Mouse (Mus musculus): ENCODE results near the gene Sh3pxd2a. TPM values are rescaled to one million over a fixed set of nuclear protein-coding genes. Genes with fewer than 3 reads are reported as not detected.

Sh3pxd2a gene
- polyA plus RNA-seq, 1 experiment, result 45.5 TPM

GRCm38 (mm10) chr19:47374916-47375573 lies 89.2 kb downstream of the Sh3pxd2a start:
- DNase-seq (ENCODE audit: low read depth), result no peak

- no peak for DNase-seq (ENCODE audit: low read depth)
Measured at GRCm38 (mm10) chr19:47374440-47374839, 89.8 kb downstream of the Sh3pxd2a start.

GRCm38 (mm10) chr19:47372044-47372443 lies 92.2 kb downstream of the Sh3pxd2a start:
- no peak for DNase-seq (ENCODE audit: low read depth)

- DNase-seq (ENCODE audit: low read depth), result no peak
Measured at GRCm38 (mm10) chr19:47371521-47371920, 92.7 kb downstream of the Sh3pxd2a start.

- no peak for DNase-seq (ENCODE audit: low read depth)
Measured at GRCm38 (mm10) chr19:47369008-47369407, 95.2 kb downstream of the Sh3pxd2a start.

GRCm38 (mm10) chr19:47367271-47367879 lies 96.8 kb downstream of the Sh3pxd2a start:
- no peak for DNase-seq (ENCODE audit: low read depth)

- no peak for DNase-seq (ENCODE audit: low read depth)
Measured at GRCm38 (mm10) chr19:47366576-47366975, 97.6 kb downstream of the Sh3pxd2a start.

- peak; percentile 69 for DNase-seq (ENCODE audit: low read depth)
Measured at GRCm38 (mm10) chr19:47363086-47363668, 101.0 kb downstream of the Sh3pxd2a start.

- no peak for DNase-seq (ENCODE audit: low read depth)
Measured at GRCm38 (mm10) chr19:47360921-47361320, 103.3 kb downstream of the Sh3pxd2a start.

- no peak for DNase-seq (ENCODE audit: low read depth)
Measured at GRCm38 (mm10) chr19:47360017-47360416, 104.2 kb downstream of the Sh3pxd2a start.

GRCm38 (mm10) chr19:47359166-47359931 lies 104.9 kb downstream of the Sh3pxd2a start:
- DNase-seq (ENCODE audit: low read depth), result peak; percentile 94

GRCm38 (mm10) chr19:47357297-47357696 lies 106.9 kb downstream of the Sh3pxd2a start:
- peak; percentile 95 for DNase-seq (ENCODE audit: low read depth)

- DNase-seq (ENCODE audit: low read depth), result no peak
Measured at GRCm38 (mm10) chr19:47356188-47356857, 107.9 kb downstream of the Sh3pxd2a start.

- no peak for DNase-seq (ENCODE audit: low read depth)
Measured at GRCm38 (mm10) chr19:47354456-47354855, 109.7 kb downstream of the Sh3pxd2a start.

- no peak for DNase-seq (ENCODE audit: low read depth)
Measured at GRCm38 (mm10) chr19:47349043-47349442, 115.2 kb downstream of the Sh3pxd2a start.

GRCm38 (mm10) chr19:47348395-47349016 lies 115.7 kb downstream of the Sh3pxd2a start:
- no peak for DNase-seq (ENCODE audit: low read depth)

GRCm38 (mm10) chr19:47347021-47347643 lies 117.1 kb downstream of the Sh3pxd2a start:
- DNase-seq (ENCODE audit: low read depth), result no peak

- DNase-seq (ENCODE audit: low read depth), result no peak
Measured at GRCm38 (mm10) chr19:47346606-47347005, 117.6 kb downstream of the Sh3pxd2a start.

GRCm38 (mm10) chr19:47345851-47346568 lies 118.2 kb downstream of the Sh3pxd2a start:
- DNase-seq (ENCODE audit: low read depth), result no peak

- DNase-seq (ENCODE audit: low read depth), result no peak
Measured at GRCm38 (mm10) chr19:47343422-47343821, 120.8 kb downstream of the Sh3pxd2a start.

All from gonadal fat pad, adult 2 months (tissue).